Mouse (Mus musculus) bone marrow, adult 2 months (tissue): ENCODE data around the gene Gm28557.

Source experiments
- CTCF ChIP-seq: fragments of 200-500 bp; IDR thresholded peaks from 2 replicates; pipeline ENCODE4 v1.5.1; 2011; ENCODE audit warnings: low read length, control low read depth; ENCODE audit not compliant: control insufficient read depth, insufficient read depth
- POLR2A ChIP-seq: fragments of 200-500 bp; IDR thresholded peaks from 2 replicates; pipeline ENCODE4 v1.6.1; 2011; ENCODE audit warnings: low read depth, mild to moderate bottlenecking, control low read depth, low read length, borderline replicate concordance; ENCODE audit not compliant: control insufficient read depth

GRCm38 (mm10) chr13:67060161-67060785 lies 48.1 kb downstream of the Gm28557 start:
- TF ChIP-seq CTCF (no peak), POLR2A (no peak)
